Mouse (Mus musculus): Measurements from ENCODE around the gene Fkrp. TPM values are rescaled to one million over a fixed set of nuclear protein-coding genes. Genes with fewer than 3 reads are reported as not detected.

Fkrp gene
- polyA plus RNA-seq, 1 experiment from 2014 or later: 25.6 TPM

- H3K36me3 ChIP-seq (ENCODE audit: control insufficient read depth, insufficient read depth, low read length): peaks cover 15% of the 10 kb centered on the region
- no peaks in the 10 kb centered on the region for H3K27me3 ChIP-seq (ENCODE audit: control insufficient read depth, insufficient read depth, low read length)
- no peak overlapping the region for H3K4me3 ChIP-seq (ENCODE audit: low read depth, low read length)
- peaks cover 70% of the 10 kb centered on the region for H3K4me1 ChIP-seq (ENCODE audit: control insufficient read depth, insufficient read depth, low read length)
- ATAC-seq (replicated peaks; ENCODE audit: insufficient number of reproducible peaks, low FRiP score, low TSS enrichment): no peak
- H3K27ac ChIP-seq (ENCODE audit: low read depth, low read length): no peak overlapping the region
- peak overlapping the region; percentile 28; the same call in 1 of the 2 replicates for H3K9ac ChIP-seq (ENCODE audit: low read depth, low read length)
- H3K9me3 ChIP-seq (replicated peaks; ENCODE audit: control insufficient read depth, low read length): no peaks in the 10 kb centered on the region
- no peak overlapping the region for H3K4me2 ChIP-seq
- WGBS (ENCODE audit: insufficient replicate concordance): 71% methylated on average over 4 of the region's 4 CpGs
Measured at GRCm38 (mm10) chr7:16821669-16822101, 5.2 kb upstream of the Fkrp start.

GRCm38 (mm10) chr7:16821091-16821490 is 4.6 kb upstream of the Fkrp start:
- peak overlapping the region; percentile 46; the same call in 1 of the 2 replicates for H3K9ac ChIP-seq (ENCODE audit: low read depth, low read length)
- H3K36me3 ChIP-seq (ENCODE audit: control insufficient read depth, insufficient read depth, low read length): peaks cover 10% of the 10 kb centered on the region
- H3K4me1 ChIP-seq (ENCODE audit: control insufficient read depth, insufficient read depth, low read length): peaks cover 64% of the 10 kb centered on the region

GRCm38 (mm10) chr7:16820271-16820763 is 3.8 kb upstream of the Fkrp start:
- Histone ChIP-seq H3K4me2 (peak overlapping the region; percentile 38), H3K36me3 (ENCODE audit: control insufficient read depth, insufficient read depth, low read length) (peaks cover 10% of the 10 kb centered on the region), H3K27me3 (ENCODE audit: control insufficient read depth, insufficient read depth, low read length) (no peaks in the 10 kb centered on the region), H3K4me1 (ENCODE audit: control insufficient read depth, insufficient read depth, low read length) (peaks cover 68% of the 10 kb centered on the region), H3K9me3 (replicated peaks; ENCODE audit: control insufficient read depth, low read length) (no peaks in the 10 kb centered on the region), H3K27ac (ENCODE audit: low read depth, low read length) (0 out of 2 replicates have a peak overlapping the region, but pooled peaks have one; percentile 10), H3K4me3 (ENCODE audit: low read depth, low read length) (no peak overlapping the region), H3K9ac (ENCODE audit: low read depth, low read length) (peak overlapping the region; percentile 31)
- WGBS (ENCODE audit: insufficient replicate concordance): 66% methylated on average over 5 of the region's 5 CpGs
- ATAC-seq (replicated peaks; ENCODE audit: insufficient number of reproducible peaks, low FRiP score, low TSS enrichment): no peak

More at GRCm38 (mm10) chr7:16821091-16821490, 4.6 kb upstream of the Fkrp start:
- Histone ChIP-seq H3K27me3 (ENCODE audit: control insufficient read depth, insufficient read depth, low read length) (no peaks in the 10 kb centered on the region), H3K27ac (ENCODE audit: low read depth, low read length) (no peak overlapping the region), H3K4me2 (peak overlapping the region; percentile 29), H3K9me3 (replicated peaks; ENCODE audit: control insufficient read depth, low read length) (no peaks in the 10 kb centered on the region), H3K4me3 (ENCODE audit: low read depth, low read length) (no peak overlapping the region)
- 37% methylated on average over 3 of the region's 3 CpGs for WGBS (ENCODE audit: insufficient replicate concordance)
- no peak for ATAC-seq (replicated peaks; ENCODE audit: insufficient number of reproducible peaks, low FRiP score, low TSS enrichment)

- Histone ChIP-seq H3K4me1 (ENCODE audit: control insufficient read depth, insufficient read depth, low read length) (peaks cover 68% of the 10 kb centered on the region), H3K4me3 (ENCODE audit: low read depth, low read length) (no peak overlapping the region), H3K9ac (ENCODE audit: low read depth, low read length) (peak overlapping the region; percentile 31; the same call in 1 of the 2 replicates), H3K36me3 (ENCODE audit: control insufficient read depth, insufficient read depth, low read length) (peaks cover 6% of the 10 kb centered on the region), H3K27ac (ENCODE audit: low read depth, low read length) (no peak overlapping the region), H3K4me2 (peak overlapping the region; percentile 38), H3K27me3 (ENCODE audit: control insufficient read depth, insufficient read depth, low read length) (no peaks in the 10 kb centered on the region), H3K9me3 (replicated peaks; ENCODE audit: control insufficient read depth, low read length) (no peaks in the 10 kb centered on the region)
- peak; percentile 13; the same call in 1 of the 2 replicates for ATAC-seq (replicated peaks; ENCODE audit: insufficient number of reproducible peaks, low FRiP score, low TSS enrichment)
- 42% methylated on average over 5 of the region's 5 CpGs for WGBS (ENCODE audit: insufficient replicate concordance)
Measured at GRCm38 (mm10) chr7:16819794-16820193, 3.3 kb upstream of the Fkrp start.

GRCm38 (mm10) chr7:16817693-16818092 is 1.2 kb upstream of the Fkrp start:
- 72% methylated on average over 3 of the region's 3 CpGs for WGBS (ENCODE audit: insufficient replicate concordance)
- Histone ChIP-seq H3K4me3 (ENCODE audit: low read depth, low read length) (peak overlapping the region; percentile 95), H3K4me2 (peak overlapping the region; percentile 99), H3K27me3 (ENCODE audit: control insufficient read depth, insufficient read depth, low read length) (no peaks in the 10 kb centered on the region), H3K27ac (ENCODE audit: low read depth, low read length) (no peak overlapping the region), H3K9me3 (replicated peaks; ENCODE audit: control insufficient read depth, low read length) (no peaks in the 10 kb centered on the region), H3K36me3 (ENCODE audit: control insufficient read depth, insufficient read depth, low read length) (peaks cover 4% of the 10 kb centered on the region), H3K4me1 (ENCODE audit: control insufficient read depth, insufficient read depth, low read length) (peaks cover 55% of the 10 kb centered on the region), H3K9ac (ENCODE audit: low read depth, low read length) (peak overlapping the region; percentile 100)
- ATAC-seq (replicated peaks; ENCODE audit: insufficient number of reproducible peaks, low FRiP score, low TSS enrichment): no peak

- Histone ChIP-seq H3K9ac (ENCODE audit: low read depth, low read length) (peak overlapping the region; percentile 100), H3K4me1 (ENCODE audit: control insufficient read depth, insufficient read depth, low read length) (peaks cover 51% of the 10 kb centered on the region), H3K27ac (ENCODE audit: low read depth, low read length) (peak overlapping the region; percentile 93), H3K9me3 (replicated peaks; ENCODE audit: control insufficient read depth, low read length) (no peaks in the 10 kb centered on the region), H3K4me2 (peak overlapping the region; percentile 99), H3K27me3 (ENCODE audit: control insufficient read depth, insufficient read depth, low read length) (peaks cover 14% of the 10 kb centered on the region), H3K36me3 (ENCODE audit: control insufficient read depth, insufficient read depth, low read length) (peaks cover 4% of the 10 kb centered on the region), H3K4me3 (ENCODE audit: low read depth, low read length) (peak overlapping the region; percentile 95)
- 0% methylated on average over 37 of the region's 55 CpGs for WGBS (ENCODE audit: insufficient replicate concordance)
- ATAC-seq (replicated peaks; ENCODE audit: insufficient number of reproducible peaks, low FRiP score, low TSS enrichment): peak; percentile 69
Measured at GRCm38 (mm10) chr7:16816078-16816474, 456 bp downstream of the Fkrp start.

GRCm38 (mm10) chr7:16815351-16815941 is 1.1 kb downstream of the Fkrp start, which contains the start of gene Strn4:
Strn4 (plus strand) TSS chr7:16815889.
- peaks cover 20% of the 10 kb centered on the region for H3K27me3 ChIP-seq (ENCODE audit: control insufficient read depth, insufficient read depth, low read length)
- peak within 1 kb of the TSS; percentile 93 for H3K27ac ChIP-seq (ENCODE audit: low read depth, low read length)
- 15% methylated on average over 1 of the region's 1 CpGs for WGBS (ENCODE audit: insufficient replicate concordance)
- peak within 1 kb of the TSS; percentile 100 for H3K9ac ChIP-seq (ENCODE audit: low read depth, low read length)
- H3K9me3 ChIP-seq (replicated peaks; ENCODE audit: control insufficient read depth, low read length): no peaks in the 10 kb centered on the region
- H3K4me1 ChIP-seq (ENCODE audit: control insufficient read depth, insufficient read depth, low read length): peaks cover 48% of the 10 kb centered on the region
- H3K36me3 ChIP-seq (ENCODE audit: control insufficient read depth, insufficient read depth, low read length): peaks cover 4% of the 10 kb centered on the region
- no peak for ATAC-seq (replicated peaks; ENCODE audit: insufficient number of reproducible peaks, low FRiP score, low TSS enrichment)
- H3K4me2 ChIP-seq: peak within 1 kb of the TSS; percentile 99
- H3K4me3 ChIP-seq (ENCODE audit: low read depth, low read length): peak within 1 kb of the TSS; percentile 95

- Histone ChIP-seq H3K27me3 (ENCODE audit: control insufficient read depth, insufficient read depth, low read length) (peaks cover 22% of the 10 kb centered on the region), H3K9ac (ENCODE audit: low read depth, low read length) (no peak overlapping the region), H3K4me3 (ENCODE audit: low read depth, low read length) (no peak overlapping the region), H3K27ac (ENCODE audit: low read depth, low read length) (no peak overlapping the region), H3K36me3 (ENCODE audit: control insufficient read depth, insufficient read depth, low read length) (peaks cover 9% of the 10 kb centered on the region), H3K4me1 (ENCODE audit: control insufficient read depth, insufficient read depth, low read length) (peaks cover 21% of the 10 kb centered on the region), H3K9me3 (replicated peaks; ENCODE audit: control insufficient read depth, low read length) (no peaks in the 10 kb centered on the region), H3K4me2 (no peak overlapping the region)
- 76% methylated on average over 2 of the region's 2 CpGs for WGBS (ENCODE audit: insufficient replicate concordance)
- ATAC-seq (replicated peaks; ENCODE audit: insufficient number of reproducible peaks, low FRiP score, low TSS enrichment): no peak
Measured at GRCm38 (mm10) chr7:16812505-16812904, 4.0 kb downstream of the Fkrp start.

All from heart, embryonic 11.5 days (tissue).